Mouse (Mus musculus): ENCODE results near the gene Aspdh.

Aspdh gene

DNA sequence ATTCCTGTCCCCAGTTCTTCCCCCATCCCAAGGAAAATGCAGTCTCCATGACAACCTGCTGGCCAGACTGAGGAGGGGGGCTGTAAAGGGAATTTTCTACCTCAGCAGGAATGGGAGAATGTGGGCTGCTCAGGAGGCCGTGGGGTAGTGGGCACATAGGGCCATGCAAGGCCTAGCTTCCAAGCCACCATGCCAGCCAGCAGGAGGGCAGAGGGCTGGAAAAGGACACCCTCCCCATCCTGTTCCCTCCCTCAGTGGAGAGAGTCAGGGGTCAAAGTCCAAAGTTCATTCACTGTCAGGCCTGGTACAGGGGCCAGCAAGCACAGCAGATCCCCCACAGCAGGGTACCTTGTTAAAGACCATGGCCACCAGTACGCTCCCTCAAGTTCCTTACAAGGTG, at the start of gene Aspdh:
Gene Aspdh (plus strand): TSS at position 281 of the 400 bp plus-strand sequence.
- DNase-seq (ENCODE audit: low spot score), result no peak

GRCm38 (mm10) chr7:44427666-44428065, 37.5 kb upstream of the Aspdh start:
- no peak for DNase-seq (ENCODE audit: low spot score)

DNA sequence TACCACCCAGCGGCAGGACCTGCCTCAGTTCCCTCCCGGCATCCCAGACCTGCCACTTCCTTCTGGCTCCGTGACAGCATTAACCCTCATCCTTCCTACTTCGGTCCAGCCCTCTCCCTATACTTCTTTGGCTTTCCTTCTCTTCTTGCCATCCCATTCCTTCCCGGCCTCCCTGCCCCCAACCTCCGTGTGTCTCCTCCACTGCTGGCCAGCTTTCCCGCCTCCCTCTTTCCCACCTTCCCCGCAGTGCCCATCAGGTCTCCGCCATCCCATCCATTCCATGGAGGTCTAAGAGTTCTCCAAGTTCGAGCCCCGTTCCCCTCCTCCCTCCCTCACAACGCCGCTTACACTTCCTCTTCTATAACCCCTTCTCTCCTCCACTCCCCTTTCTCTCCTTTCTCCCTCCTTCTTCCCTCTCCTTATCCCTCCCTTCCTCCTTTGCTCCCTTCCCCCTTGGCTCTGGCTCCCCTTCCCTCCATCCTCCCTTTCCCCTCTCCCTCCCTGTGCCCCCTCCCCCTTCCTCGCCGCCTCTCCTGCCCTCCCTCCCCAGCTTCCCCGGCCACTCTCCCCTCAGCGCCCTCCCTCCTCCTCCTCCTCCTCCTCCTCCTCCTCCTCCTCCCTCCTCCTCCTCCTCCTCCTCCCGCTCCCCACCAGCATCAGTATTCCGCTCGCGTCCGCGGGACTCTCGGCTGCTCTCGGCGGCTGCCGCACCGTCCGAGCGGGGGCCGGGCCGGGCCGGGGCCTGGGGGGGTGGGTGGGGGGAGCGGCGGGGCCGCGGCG, 36.8 kb upstream of the Aspdh start:
- no peak for DNase-seq (ENCODE audit: low spot score)

DNA sequence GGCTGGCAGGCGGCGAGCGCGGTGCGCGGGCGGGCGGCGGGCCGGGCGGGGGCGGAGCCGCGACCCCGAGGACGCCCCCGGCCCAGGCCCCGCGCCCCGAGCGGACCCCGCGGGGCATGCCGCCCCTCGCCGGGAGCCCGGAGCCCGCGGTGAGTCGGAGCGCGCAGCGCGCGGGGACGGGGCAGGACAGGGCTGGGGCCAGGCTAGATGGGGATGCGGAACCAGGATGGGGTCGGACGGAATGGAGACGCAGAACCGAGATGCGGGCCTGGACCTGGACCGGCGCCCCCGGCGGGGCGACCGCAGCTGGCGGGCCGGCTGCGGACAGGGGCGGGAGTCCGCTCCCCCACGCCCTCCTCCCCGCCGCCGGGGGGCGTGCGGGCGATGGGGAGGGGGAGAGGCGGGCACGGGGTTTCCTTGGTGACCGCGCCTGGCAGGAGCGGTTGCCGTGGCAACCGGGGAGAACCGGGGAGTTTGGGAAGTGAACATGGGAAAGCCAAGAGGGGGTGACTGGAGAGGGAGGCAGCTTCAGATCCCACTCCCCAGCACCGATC, 36.1 kb upstream of the Aspdh start, which contains the start of gene Lrrc4b:
Gene Lrrc4b (plus strand): TSS at position 51 of the 554 bp plus-strand sequence.
- no peak for DNase-seq (ENCODE audit: low spot score)

DNA sequence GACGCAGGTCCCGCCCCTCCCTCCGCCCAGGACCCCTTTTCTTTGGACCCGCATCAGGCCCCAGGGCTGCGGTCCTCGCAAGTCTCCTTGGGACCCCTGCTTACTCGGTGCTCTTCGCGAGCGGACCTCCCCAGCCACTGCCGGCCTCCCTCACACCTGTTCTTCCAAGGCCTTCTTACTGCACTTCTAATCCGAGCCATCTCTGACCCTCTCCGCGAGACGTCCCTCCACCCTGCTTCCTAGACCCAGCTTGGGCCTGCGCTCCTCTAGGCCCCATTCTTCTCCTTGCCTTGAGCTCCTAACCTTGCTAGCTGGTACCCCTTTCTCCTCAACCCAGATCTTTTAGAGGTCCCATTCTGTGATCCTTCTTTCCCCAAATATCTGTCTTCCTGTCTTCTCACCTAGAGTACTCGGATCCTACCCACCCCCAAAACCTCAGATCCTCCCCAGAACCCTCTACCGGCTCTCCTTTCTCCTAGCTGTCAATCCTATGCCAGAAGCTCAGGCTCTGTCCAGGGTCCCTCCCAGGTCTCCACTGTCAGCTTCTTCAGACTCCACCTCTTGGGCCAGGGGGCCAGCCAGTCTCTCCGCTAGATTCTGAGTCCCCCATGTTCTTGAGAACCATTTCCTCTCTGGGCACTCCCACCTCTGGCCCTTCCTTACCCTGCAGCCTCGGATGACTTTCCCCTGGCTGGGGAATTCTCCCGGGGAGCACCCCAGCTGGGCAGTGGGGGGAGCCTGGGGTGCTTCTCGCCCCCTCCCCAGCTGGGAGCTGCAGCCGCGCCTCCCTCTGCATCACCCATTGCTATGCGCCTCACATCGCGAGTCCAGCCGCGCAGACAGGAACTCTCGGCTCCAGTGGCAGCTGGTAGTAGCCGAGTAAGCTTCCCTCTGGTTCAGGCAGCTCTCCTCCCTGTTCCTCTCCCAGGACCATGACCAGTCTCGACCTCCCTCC, 35.4 kb upstream of the Aspdh start:
- DNase-seq (ENCODE audit: low spot score), result no peak

GRCm38 (mm10) chr7:44432550-44432949, 32.6 kb upstream of the Aspdh start:
- DNase-seq (ENCODE audit: low spot score), result no peak

DNA sequence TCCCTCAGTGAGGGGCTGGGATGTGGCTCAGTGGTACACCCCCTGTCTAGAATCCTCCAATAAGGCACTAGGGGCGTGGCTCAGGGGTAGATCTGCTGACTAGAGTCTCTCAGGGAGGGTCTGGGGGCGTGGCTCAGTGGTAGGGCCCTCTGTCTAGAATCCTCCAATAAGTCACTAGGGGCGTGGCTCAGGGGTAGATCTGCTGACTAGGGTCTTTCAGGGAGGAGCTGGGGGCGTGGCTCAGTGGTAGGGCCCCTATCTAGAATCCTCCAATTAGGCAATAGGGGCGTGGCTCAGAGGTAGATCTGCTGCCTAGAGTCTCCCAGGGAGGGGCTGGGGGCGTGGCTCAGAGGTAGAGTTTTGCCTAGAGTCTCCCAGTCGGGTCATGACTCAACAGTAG, 31.8 kb upstream of the Aspdh start:
- no peak for DNase-seq (ENCODE audit: low spot score)

DNA sequence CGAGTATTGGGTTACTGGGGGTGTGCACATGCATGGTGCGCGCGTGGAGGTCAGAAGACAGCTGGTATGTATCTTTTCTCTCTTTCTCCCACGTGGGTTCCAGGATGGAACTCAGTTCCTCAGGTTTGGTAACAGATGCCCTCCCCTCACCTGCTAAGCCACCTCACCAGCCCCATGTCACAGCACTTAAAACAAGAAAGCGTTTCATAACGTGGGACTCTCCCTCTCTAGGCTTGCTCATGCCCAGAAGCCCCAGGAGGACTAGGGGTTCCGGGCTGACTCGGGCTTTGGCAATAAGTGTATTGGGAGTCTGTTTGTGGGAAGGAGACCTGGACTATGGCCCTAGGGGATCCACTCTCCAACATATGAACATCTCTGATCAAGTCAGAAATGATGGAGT, 31.1 kb upstream of the Aspdh start:
- no peak for DNase-seq (ENCODE audit: low spot score)

DNA sequence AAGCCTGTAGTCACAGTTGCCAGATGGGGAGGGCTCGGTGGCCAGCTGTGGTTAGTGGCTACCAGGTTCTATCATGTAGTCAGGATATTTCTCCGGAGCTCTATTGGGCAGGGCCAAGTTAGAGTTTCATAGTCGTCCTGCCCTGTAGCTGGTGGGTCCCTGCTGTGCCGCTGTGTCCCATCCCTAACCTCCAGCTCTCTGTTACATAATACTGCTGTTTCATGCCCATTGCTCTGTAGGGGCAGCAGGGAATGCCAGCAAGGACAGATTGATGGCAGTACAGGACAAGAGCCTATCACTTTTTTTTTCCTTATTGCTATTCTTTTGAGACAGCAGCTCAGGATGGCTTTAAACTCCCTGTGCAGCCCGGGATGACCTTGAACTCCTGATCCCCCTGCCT, 29.4 kb upstream of the Aspdh start:
- DNase-seq (ENCODE audit: low spot score), result no peak

DNA sequence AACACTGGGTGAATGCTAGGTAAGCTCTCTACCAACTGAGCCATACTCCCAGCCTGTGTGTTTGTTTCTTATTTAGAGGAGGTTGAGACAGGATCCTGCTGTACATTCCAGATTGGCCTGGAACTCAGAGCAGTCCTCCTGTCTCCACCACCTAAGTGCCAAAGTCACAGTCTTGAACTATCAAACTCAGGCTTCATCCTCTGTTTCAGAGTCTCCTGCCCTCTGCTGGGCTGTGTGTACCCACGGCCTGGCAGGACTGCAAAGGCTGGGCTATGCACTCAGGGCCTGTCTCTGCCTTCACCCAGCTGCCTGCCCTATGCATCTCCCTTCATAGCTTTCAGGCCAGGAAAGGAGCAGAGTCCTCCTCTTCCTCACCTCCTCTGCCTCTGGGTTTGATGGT, 28.9 kb upstream of the Aspdh start:
- no peak for DNase-seq (ENCODE audit: low spot score)

DNA sequence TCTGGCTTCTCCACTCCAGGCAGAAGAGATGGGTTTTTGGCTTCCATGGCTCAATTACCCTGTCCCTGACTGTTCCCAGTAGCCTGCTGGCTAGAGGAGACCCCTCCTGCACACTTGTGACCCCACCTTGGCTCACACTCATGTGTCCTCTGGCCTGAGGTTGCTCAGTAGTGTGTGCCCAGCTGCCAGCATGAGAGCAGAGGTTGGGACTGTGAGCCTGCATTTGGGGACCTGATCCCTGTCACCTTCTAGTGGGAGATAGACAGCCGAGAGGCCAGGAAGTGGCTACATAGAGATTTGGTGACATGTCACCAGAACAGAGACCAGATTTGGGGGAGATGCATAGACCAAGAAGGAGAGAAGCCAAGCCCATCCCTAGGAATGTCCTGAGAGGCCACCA, 28.0 kb upstream of the Aspdh start:
- DNase-seq (ENCODE audit: low spot score), result no peak

GRCm38 (mm10) chr7:44437933-44438332, 27.3 kb upstream of the Aspdh start:
- DNase-seq (ENCODE audit: low spot score), result no peak

DNA sequence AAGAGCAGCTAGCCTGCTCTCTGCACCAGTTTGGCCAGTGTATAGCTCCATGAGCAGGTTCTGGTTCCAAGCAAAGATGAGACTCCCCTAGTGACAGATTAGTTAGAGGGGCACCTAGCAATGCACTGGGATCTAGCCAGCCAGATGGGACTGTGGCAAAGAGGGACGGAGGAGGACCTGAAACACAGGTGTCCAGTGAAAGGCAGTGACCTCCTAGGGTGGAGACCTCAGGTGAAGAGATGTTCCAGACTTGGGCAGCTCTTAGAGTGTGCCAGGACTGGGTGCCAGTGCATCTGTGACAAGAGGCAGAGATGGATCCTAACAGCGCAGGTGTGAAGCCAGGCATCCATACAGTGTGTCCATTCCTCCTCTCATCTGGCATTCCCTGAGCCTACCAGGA, 25.5 kb upstream of the Aspdh start:
- no peak for DNase-seq (ENCODE audit: low spot score)

DNA sequence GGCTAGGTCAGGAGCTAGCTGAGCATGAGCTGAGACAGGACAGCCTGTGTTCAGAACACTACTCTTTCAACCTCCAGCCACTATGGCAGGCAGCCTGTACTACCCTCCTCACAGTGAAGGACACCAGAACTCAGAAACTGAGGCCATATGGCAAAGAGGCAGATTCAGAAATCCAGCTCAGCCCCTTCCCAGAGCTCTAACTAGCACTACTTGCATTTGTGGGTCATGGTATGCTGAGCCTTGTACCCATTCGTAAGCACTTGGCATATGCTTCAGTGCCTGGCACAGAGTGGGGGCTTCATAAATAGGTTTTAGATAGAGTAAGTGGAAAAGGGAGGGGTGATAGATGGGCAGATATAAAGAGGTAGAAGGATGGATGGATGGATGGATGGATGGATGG, 24.7 kb upstream of the Aspdh start:
- DNase-seq (ENCODE audit: low spot score), result no peak

- no peak for DNase-seq (ENCODE audit: low spot score)
These were observed 24.0 kb upstream of the Aspdh start for GRCm38 (mm10) chr7:44441180-44441579.

GRCm38 (mm10) chr7:44441648-44442109, 23.5 kb upstream of the Aspdh start:
- DNase-seq (ENCODE audit: low spot score), result no peak

GRCm38 (mm10) chr7:44442407-44442821, 22.8 kb upstream of the Aspdh start:
- no peak for DNase-seq (ENCODE audit: low spot score)

- no peak for DNase-seq (ENCODE audit: low spot score)
These were observed 21.7 kb upstream of the Aspdh start for GRCm38 (mm10) chr7:44443268-44444173.

DNA sequence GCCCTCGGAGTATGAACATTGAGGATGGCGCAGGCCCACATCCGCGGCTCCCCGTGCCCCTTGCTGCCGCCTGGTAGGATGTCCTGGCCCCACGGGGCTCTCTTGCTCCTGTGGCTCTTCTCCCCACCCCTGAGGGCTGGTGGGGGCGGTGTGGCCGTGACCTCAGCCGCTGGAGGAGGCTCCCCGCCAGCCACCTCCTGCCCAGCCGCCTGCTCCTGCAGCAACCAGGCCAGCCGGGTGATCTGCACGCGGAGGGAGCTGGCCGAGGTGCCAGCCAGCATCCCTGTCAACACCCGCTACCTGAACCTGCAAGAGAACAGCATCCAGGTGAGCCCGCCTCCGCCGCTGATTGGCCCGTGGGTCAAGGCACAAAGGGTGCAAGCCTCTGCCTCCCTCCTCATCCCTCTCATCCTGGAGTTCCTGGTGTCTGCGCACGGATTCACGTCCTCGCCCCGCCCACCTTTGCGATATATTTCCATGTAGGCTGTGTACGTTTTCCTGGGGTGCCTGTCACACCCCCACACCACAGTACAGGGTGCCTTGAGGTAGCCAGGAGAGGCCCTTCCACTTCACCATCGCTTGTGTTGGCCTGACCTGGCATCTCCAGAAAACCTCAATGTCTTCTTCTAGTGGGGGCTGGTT, 20.2 kb upstream of the Aspdh start:
- DNase-seq (ENCODE audit: low spot score), result no peak

DNA sequence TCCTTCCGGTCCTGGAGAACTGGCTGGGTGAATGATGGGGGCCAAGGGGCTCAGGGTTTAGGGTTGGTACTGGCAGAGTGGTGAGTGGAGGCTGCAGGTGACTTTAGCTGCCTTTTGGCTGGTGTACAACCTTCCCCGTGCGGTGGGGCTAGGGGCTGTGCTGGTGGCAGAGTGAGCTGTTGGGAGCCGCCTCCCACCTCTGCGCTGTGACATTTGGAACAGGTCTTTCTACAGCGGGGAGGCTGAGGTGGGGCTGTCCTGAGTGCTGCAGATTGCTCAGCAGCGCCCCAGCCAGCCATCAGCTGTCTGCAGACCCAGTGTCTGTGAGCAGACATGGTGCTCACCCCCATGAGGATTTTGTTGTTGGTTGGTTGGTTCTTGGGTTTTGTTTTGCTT, 19.7 kb upstream of the Aspdh start:
- DNase-seq (ENCODE audit: low spot score), result no peak
